Mouse (Mus musculus) ovary, adult 18-20 months (tissue): Measurements from ENCODE around the gene Pom121.
"Not testable (repeated sequence)": the region's sequence is repeated elsewhere in the genome, so short reads cannot be mapped to it uniquely, and the experiment has no call there.

Source experiments
- DNase-seq: peaks from one replicate; pipeline ENCODE4 v3.0.0; 2022; ENCODE audit warnings: low spot score, mixed read lengths

The Pom121 gene

DNA sequence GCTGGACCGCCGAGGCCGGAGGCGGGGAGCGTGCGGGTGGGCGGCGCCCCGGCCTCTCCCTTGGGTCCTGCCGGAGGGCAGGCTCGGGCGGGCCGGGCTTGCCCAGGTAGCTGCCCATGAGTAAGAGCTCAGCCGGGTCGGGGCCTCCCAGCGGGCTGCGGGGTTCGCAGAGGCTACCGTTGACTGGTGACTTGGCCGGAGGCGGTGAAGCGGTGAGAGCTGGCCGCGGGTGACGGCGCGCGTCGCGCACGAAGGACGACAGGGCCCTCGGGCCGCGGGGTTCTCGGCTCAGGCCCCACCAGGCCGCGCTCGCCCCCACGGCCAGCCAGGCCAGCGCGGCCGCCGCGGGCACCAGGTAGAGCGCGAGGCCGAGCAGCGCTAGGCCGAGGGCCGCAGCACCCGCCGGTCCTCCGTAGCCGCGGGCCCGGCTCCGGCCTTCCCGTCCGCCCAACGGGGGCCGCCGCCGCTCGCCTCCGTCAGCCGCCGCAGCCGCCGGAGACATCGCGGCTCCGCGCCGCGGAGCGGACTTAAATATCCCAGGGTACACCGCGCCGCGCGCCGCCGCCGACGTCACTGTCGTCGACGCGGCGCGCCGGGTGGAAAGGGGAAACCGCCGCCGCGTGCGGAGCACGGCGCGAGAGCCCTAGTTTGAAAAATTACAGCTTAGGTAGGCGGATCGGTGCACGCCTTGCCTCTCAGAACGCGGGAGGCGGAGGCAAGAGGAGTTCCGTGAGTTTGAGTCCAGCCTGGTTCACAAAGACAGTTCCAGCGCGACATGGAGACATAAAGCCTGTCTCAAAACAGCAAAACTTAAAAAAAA lies at the start of gene Pom121:
TSS of gene Pom121 (minus strand) at position 543 of the 820 bp plus-strand sequence.
- DNase-seq: peak; percentile 71

DNA sequence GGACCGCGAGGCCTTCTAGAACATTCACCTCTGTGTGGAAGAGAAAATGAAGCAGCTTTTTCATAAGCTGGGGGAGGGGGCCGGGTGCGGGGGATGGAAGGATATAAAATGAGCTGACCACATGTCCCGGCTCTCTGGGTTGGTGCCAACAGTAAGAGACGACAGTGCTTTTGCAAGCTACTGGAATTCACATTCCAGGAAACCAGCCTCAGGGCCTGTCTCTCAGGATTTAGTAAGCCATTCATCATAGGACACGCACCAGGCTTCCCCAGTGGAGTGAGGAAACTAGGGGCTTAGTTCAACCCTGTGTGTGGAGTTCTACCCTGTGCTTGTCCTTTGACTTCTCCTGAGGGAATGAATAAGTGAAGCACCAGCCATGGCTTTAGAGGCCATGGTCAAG lies 48.1 kb upstream of the Pom121 start:
- DNase-seq: no peak

DNA sequence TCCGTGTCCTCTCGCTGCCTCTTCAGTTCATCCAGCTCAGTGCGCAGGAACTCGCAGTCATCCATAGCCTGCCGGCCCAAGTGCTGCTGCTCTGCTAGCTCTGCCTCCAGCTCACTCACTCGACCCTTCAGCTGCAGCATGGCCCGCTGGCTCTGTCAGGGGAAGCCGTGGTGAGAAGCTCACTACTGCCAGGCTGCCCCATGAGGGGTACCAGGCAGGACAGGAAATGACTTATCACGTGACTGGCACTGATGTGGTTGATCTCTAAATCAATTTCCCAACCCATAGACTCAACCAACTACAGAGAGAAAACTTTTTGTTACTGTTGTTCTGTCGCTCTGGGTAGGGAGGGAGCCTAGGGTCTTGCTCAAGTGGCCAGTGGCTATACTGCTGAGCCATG lies 40.7 kb upstream of the Pom121 start:
- DNase-seq: no peak

DNA sequence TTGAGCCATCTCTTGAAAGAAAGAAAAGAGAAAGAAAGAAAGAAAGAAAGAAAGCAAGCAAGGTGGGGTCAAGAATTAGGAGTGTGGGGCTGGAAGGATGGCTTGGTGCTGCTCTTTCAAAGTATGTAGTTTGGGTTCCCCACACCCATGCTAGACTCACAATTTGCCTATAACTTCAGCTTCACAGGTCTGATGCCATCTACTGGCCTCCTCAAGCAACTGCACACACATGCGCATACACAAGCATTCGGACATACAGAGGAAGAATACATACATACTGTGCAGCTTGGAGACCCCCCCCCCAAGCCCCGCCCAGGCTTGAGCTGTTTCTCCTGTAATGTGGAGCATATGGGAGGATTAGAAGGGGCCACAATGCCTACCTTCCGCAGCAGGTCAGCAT lies 39.5 kb upstream of the Pom121 start:
- no peak for DNase-seq

DNA sequence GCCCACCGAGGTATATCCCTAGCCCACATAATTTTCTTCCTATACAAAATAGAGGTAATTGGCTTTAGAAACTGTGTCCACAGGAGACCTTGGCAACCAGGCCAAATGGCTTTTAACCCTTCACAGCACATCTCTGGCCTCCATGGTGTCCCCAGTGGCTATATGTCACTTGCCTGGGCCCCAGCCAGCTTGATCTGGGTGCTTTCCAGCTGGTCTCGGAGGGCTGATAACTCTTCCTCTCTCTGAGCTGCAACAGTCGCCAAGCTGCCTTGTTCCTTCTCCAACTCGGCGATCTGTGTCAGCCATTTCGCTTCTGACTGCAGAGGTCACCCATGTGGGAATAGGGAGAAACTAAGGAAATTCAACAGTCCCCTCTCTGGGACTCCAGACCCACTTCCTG lies 36.8 kb upstream of the Pom121 start:
- DNase-seq: no peak

GRCm38 (mm10) chr5:135428786-135429185 lies 34.4 kb upstream of the Pom121 start:
- no peak for DNase-seq

DNA sequence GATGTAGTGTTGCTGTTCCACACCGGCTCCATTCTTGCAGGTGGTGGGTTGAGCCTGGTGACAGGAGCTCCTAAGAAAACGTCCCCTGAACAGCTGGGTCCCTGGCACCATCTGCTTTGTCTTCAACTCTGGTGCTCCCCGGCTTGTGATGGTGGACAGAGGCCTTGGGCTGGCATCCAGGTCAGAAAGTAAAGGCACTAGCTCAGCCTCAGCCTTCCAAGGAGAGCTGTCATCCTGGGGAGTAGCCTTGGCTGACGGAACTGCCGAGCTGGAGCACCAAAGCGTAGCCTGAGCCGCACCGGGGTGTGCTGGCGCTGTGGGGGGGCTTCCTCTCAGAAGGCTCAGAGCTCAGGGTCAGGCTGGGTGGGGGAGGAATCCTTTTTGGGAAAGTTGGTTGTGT lies 15.9 kb upstream of the Pom121 start:
- no peak for DNase-seq

DNA sequence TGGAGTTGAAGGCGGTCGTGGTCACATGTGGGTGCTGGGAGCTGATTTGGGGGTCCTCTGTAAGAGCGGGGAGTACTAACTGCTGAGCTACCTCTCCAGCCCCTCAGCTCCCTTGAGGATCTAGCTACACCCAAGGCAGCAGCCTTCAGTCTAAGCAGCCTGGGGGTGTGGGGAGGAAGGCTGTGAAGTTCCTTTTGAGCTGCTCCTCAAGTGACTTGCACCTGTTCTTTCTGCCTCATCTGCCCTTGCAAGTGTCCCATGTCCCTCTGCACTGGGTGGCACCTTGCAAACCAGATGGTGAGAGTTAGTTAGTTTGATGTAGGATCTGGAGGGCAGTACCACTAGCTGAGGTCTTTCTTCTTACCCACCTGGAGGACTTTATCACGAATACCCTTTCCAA lies 13.8 kb upstream of the Pom121 start:
- no peak for DNase-seq

DNA sequence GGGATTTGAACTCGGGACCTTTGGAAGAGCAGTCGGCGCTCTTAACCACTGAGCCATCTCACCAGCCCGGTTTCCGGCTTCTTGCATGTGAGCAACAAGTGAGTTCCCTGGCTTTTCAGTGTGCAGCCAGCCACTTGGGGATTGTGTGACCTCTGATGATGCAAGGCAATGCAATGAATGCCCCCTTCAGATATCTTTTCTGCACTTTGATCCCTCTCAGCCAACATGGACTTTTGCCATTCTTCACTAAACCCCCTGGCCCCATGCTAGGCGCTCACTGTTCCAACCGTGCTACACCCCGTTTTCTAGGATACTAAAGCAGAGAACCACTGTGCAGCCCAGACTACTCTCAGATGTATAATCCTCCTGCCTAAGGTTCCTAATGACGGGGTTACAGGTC lies 11.1 kb upstream of the Pom121 start:
- no peak for DNase-seq

GRCm38 (mm10) chr5:135404623-135405022 lies 10.3 kb upstream of the Pom121 start:
- no peak for DNase-seq

- DNase-seq: peak; percentile 23
Observed at GRCm38 (mm10) chr5:135400244-135400643, 5.9 kb upstream of the Pom121 start.

GRCm38 (mm10) chr5:135399382-135399781 lies 5.0 kb upstream of the Pom121 start:
- no peak for DNase-seq

- no peak for DNase-seq
Observed at GRCm38 (mm10) chr5:135395826-135396225, 1.5 kb upstream of the Pom121 start.

DNA sequence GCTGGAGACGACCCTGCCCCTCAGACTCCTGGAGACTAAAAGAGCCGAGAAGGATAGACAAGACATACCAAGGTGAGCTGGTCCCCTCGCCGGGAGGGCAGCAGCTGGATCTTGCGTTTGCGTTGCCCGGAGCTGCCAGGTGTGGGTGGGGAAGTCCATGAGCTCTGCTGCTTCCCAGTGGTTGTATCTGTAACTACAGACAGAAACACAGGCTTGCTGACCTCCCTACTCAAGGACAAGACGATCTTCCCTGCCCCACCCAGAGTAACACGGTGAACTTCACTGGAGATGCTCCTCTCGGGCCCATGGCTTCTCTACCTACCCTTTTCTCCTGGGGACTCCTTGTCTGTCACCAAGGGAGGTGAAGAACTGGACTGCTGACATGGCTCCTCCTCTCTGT lies 10.6 kb downstream of the Pom121 start:
- DNase-seq: no peak

GRCm38 (mm10) chr5:135382746-135383145 lies 11.6 kb downstream of the Pom121 start:
- DNase-seq: no peak

GRCm38 (mm10) chr5:135381356-135381925 lies 12.9 kb downstream of the Pom121 start:
- DNase-seq: no peak

DNA sequence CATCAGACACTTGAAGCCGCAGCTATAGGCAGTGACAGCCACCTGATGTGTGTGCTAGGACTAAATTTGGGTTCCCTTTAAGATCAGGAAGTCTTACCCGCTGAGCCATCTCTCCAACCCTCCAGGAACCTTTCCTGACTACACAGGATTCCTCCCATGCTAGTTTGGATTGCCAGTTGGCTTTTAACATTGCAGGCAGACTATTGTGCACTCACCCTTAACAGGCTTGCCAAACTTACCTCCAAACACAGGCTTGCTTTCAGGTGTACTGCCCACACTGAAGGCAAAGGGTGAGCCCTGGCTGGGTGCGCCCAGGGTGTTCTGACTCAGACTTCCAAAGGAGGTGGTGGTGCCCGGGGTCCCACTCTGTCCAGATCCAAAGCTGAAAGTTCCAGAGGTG lies 13.7 kb downstream of the Pom121 start:
- no peak for DNase-seq

- DNase-seq: no peak
Observed at GRCm38 (mm10) chr5:135376341-135376740, 18.0 kb downstream of the Pom121 start.

DNA sequence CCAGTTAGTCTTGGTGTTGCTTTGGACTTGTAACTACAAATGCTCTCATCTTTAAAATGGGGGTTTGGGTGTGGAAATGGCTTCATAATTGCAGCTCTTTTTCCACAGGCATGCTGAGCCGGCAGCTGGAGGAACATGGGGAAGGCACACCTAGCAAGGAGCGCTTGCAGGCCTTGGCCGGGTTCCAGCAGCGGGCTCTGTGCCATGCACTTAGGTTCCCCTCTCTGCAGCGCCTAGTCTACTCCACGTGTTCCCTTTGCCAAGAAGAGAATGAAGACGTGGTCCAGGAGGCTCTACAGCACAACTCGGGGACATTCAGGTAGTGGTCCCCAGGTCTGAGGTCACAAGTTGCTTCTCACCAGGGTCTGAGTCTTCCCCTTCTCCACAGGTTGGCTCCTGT lies 19.2 kb downstream of the Pom121 start:
- DNase-seq: no peak

DNA sequence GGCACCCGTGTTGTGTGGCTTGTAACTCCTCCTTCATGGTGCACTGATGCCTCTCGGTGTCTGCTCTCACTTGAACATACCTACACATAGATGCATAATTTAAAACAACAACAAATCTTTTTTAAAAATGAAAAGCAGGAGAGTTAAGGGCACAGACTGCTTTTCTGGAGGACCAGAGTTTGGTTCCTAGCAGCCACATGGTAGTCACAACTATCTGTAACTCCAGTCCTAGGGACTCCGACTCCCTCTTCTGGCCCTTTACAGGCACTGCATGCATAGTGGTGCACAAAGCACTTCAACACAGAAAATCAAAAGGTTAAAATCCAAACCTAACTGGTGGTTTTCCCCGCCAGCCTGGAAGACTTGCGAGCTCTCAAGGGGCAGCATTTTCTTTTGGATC lies 20.7 kb downstream of the Pom121 start:
- no peak for DNase-seq

- no peak for DNase-seq
Observed at GRCm38 (mm10) chr5:135371195-135371594, 23.2 kb downstream of the Pom121 start.

DNA sequence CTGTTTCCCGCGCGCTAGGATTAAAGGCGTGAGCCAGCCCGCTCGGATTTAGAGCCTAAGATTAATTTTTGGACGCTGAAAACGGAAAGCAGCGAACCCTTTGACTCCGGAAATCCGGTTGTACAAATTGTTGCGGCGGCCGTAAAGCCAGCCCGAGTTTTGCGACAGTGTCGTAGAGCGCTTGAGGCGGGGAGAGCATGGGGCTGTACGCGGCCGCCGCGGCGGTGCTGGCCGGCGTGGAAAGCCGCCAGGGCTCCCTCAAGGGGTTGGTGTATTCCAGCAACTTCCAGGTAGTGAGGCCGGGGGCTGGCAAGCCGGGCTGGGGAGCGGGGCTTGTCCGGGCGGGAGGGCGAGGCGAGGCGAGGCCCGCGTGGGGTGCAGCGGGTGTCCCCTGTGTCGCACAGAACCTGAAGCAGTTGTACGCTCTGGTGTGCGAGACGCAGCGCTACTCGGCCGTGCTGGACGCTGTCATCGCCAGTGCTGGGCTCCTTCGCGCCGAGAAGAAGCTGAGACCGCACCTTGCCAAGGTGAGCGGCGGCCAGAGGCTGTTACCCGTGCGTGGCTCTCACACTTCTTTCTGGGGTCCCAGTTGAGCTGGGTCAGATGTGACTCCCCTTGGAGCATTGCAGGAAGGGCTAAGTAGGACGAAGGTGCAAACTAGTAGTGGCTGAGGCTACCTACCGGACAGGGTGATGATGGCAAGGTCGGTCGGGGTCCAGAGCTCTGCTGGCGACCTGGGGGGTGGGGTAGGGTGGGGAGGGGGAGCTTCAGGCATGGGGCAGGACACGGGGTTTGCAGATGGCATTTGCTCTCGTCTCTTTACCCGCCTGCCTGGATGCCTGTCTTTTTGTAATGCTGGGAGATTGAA lies 24.3 kb downstream of the Pom121 start, which contains the start of gene Nsun5:
TSS of gene Nsun5 (plus strand) at position 167 of the 868 bp plus-strand sequence.
- peak; percentile 88 for DNase-seq

GRCm38 (mm10) chr5:135369196-135369595 lies 25.1 kb downstream of the Pom121 start:
- DNase-seq: not testable (repeated sequence)
